Mouse (Mus musculus): ENCODE measurements around the gene Cxcl16. TPM values are rescaled to one million over a fixed set of nuclear protein-coding genes. Genes with fewer than 3 reads are reported as not detected.

Gene Cxcl16
- polyA plus RNA-seq, 1 experiment from 2014 or later = 45.1 TPM

DNA sequence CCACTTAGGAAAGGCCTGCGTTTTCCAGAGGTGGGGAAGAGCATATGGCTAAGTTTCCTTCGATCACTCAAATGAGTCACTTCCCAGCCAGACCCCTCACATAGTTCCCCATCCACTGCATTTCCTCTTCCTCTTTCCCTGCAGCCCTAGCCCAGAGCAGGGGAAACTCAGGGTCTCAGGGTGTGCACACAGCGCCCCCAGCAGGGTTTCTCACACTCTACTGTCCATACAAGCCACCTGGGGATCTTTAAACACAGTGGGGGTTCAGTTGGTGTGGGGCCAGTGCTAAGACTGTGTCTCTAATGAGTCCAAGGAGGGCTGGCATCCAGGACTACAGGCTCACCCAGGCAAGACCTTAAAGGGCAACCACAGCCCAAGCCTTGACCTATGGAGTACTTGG, 13.0 kb downstream of the Cxcl16 start:
- Histone ChIP-seq H3K9ac (replicated peaks; ENCODE audit: low read depth) (no peak overlapping the region), H3K36me3 (ENCODE audit: insufficient read depth, low read length) (no peaks in the 10 kb centered on the region), H3K27me3 (replicated peaks; ENCODE audit: insufficient read depth, low read length) (no peaks in the 10 kb centered on the region), H3K4me1 (ENCODE audit: insufficient read depth, low read depth, low read length) (peaks cover 3% of the 10 kb centered on the region; the same call in 1 of the 2 replicates), H3K4me2 (replicated peaks; ENCODE audit: low read depth, low read length) (no peak overlapping the region), H3K9me3 (ENCODE audit: low read length) (no peaks in the 10 kb centered on the region), H3K27ac (ENCODE audit: low read length) (no peak overlapping the region), H3K4me3 (ENCODE audit: low read depth, low read length) (no peak overlapping the region)
- WGBS = 27% methylated on average over 3 of the region's 3 CpGs
- DNase-seq (ENCODE audit: low spot score) (peak; percentile 35), ATAC-seq (no peak)
- TF ChIP-seq EP300 (IDR thresholded peaks at IDR 0.05) = no peak
- TF ChIP-seq CTCF (IDR thresholded peaks at IDR 0.05) = peak; percentile 31; the same call in 1 of the 2 replicates

DNA sequence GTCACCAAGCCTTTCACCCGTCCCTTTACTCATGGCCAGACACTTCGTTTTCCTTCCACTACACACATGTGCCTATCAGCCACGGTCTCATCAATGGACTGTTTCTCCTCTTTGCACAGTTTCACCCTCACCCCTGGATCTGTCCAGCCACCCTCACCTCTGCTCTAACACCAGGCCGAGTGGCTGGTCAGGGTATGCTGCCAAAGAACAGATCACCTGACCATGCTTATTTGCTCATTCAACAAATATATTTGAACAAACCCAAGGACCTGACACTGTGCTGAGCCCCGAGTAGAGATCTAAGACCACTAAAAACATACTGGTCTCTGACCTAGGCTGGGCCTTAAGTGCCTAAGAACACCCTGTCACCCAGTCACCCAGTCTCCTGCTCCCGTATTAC, 15.1 kb downstream of the Cxcl16 start:
- TF ChIP-seq EP300 (IDR thresholded peaks at IDR 0.05) (no peak), CTCF (IDR thresholded peaks at IDR 0.05) (no peak)
- Histone ChIP-seq H3K36me3 (ENCODE audit: insufficient read depth, low read length) (no peaks in the 10 kb centered on the region), H3K4me1 (ENCODE audit: insufficient read depth, low read depth, low read length) (no peaks in the 10 kb centered on the region), H3K4me2 (replicated peaks; ENCODE audit: low read depth, low read length) (no peak overlapping the region), H3K9me3 (ENCODE audit: low read length) (no peaks in the 10 kb centered on the region), H3K9ac (replicated peaks; ENCODE audit: low read depth) (no peak overlapping the region), H3K27ac (ENCODE audit: low read length) (no peak overlapping the region), H3K27me3 (replicated peaks; ENCODE audit: insufficient read depth, low read length) (no peaks in the 10 kb centered on the region), H3K4me3 (ENCODE audit: low read depth, low read length) (no peak overlapping the region)
- ATAC-seq (peak; percentile 75), DNase-seq (ENCODE audit: low spot score) (peak; percentile 53)
- 35% methylated on average over 6 of the region's 6 CpGs for WGBS

DNA sequence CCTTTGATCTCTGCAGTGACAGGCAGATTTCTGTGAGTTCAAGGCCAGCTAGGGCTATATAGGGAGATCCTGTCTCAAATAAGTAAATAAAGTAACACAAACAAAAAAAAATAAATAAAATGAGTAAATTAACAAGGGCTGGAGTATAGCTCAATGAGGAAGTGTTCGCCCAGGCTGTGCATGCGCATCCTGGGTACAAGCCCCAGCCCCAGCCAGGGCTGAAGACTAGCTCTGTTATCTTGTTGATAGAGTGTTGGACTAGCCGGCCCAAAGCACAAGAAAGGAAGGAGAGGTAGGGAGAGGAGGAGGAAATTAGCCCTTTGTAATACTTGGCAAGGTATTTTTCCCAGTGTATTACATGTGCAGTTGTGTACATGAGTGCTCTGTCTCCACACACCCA, 15.8 kb downstream of the Cxcl16 start:
- H3K36me3 ChIP-seq (ENCODE audit: insufficient read depth, low read length) = no peaks in the 10 kb centered on the region
- no peak overlapping the region for H3K4me2 ChIP-seq (replicated peaks; ENCODE audit: low read depth, low read length)
- no peak overlapping the region for H3K9ac ChIP-seq (replicated peaks; ENCODE audit: low read depth)
- 72% methylated on average over 3 of the region's 3 CpGs for WGBS
- no peaks in the 10 kb centered on the region for H3K9me3 ChIP-seq (ENCODE audit: low read length)
- no peak overlapping the region for H3K4me3 ChIP-seq (ENCODE audit: low read depth, low read length)
- H3K27me3 ChIP-seq (replicated peaks; ENCODE audit: insufficient read depth, low read length) = no peaks in the 10 kb centered on the region
- DNase-seq (ENCODE audit: low spot score) (no peak), ATAC-seq (no peak)
- no peaks in the 10 kb centered on the region for H3K4me1 ChIP-seq (ENCODE audit: insufficient read depth, low read depth, low read length)
- no peak overlapping the region for H3K27ac ChIP-seq (ENCODE audit: low read length)
- TF ChIP-seq EP300 (IDR thresholded peaks at IDR 0.05) (no peak), CTCF (IDR thresholded peaks at IDR 0.05) (no peak)

DNA sequence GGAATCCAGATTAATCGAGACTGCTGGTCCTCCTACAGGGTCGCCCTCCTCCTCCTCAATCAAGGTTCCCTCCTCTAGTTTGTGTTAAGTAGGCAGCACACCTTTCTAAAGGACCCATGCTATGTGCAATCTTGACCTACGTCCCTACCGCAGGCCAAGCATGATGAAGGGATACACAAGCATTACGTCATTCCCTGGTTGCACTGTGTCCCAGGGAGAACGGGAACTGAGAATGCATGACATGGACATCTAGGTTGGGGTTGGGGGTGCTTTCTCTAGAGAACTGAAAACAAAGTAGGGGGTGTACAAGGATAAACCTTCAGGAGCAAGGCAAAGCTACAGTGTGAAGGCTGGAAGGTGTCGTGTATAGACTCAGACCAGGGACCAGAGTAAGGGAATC, 17.9 kb downstream of the Cxcl16 start:
- WGBS = 84% methylated on average over 7 of the region's 7 CpGs
- Histone ChIP-seq H3K27ac (ENCODE audit: low read length) (no peak overlapping the region), H3K9me3 (ENCODE audit: low read length) (no peaks in the 10 kb centered on the region), H3K9ac (replicated peaks; ENCODE audit: low read depth) (no peak overlapping the region), H3K36me3 (ENCODE audit: insufficient read depth, low read length) (0 out of 2 replicates have a peak, but pooled peaks cover 3% of the 10 kb centered on the region), H3K4me3 (ENCODE audit: low read depth, low read length) (no peak overlapping the region), H3K4me2 (replicated peaks; ENCODE audit: low read depth, low read length) (no peak overlapping the region), H3K27me3 (replicated peaks; ENCODE audit: insufficient read depth, low read length) (no peaks in the 10 kb centered on the region), H3K4me1 (ENCODE audit: insufficient read depth, low read depth, low read length) (no peaks in the 10 kb centered on the region)
- DNase-seq (ENCODE audit: low spot score) (peak; percentile 29), ATAC-seq (no peak)
- TF ChIP-seq EP300 (IDR thresholded peaks at IDR 0.05) (no peak), CTCF (IDR thresholded peaks at IDR 0.05) (no peak)

DNA sequence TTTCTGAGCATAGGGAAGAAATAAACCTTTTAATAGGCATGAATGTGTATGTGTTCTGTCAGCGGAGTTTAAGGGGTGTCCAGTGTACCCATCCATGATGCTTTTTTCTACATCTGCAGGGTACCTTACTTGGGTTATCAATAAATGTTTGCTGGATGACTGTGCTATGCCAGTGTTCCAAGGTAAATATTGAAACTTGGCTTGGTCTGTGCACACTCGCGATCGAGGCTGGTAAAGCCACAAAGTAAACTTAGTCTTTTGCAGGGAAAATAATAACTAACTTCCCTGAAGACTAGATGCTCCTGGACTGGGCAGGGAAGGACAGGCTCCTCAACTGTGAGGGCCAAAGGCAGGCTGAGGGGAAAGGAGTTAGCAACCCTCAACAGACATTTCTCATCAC, 19.1 kb downstream of the Cxcl16 start:
- 0 out of 2 replicates have a peak, but pooled peaks cover 6% of the 10 kb centered on the region for H3K36me3 ChIP-seq (ENCODE audit: insufficient read depth, low read length)
- WGBS = 59% methylated on average over 4 of the region's 4 CpGs

DNA sequence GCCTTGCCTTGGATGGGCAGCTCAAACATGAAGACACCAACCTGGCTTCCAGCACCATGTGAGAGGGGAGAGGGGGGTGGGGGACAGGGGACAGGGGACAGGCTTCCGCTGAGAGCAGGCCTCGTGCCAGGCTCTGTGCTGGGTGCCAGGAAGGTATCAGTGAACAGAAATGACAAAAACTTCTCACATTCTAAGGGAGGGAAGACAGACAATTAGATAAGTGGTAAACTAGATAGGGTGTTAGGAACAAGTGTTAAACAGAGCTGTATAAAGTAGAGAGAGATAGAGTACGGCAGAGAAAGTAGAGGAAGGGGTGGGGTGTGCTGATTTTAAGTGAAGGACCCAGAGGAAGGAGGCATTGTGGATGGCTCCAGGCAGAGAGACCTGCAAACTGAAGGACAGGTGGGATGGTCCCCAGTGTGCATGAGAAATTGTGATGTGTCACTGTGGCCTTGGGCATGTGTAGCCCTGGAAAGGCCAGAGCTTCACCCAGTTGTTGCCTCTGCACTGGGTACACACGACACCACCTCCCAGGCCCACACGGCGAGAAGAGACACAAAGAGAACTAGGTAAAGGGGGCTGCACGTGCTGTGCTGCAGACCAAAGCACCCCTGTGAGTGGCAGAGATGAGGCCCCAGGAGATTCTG, 20.9 kb downstream of the Cxcl16 start:
- DNase-seq (ENCODE audit: low spot score) (no peak), ATAC-seq (no peak)
- Histone ChIP-seq H3K4me1 (ENCODE audit: insufficient read depth, low read depth, low read length) (no peaks in the 10 kb centered on the region), H3K27ac (ENCODE audit: low read length) (no peak overlapping the region), H3K36me3 (ENCODE audit: insufficient read depth, low read length) (0 out of 2 replicates have a peak, but pooled peaks cover 6% of the 10 kb centered on the region), H3K4me3 (ENCODE audit: low read depth, low read length) (no peak overlapping the region), H3K27me3 (replicated peaks; ENCODE audit: insufficient read depth, low read length) (no peaks in the 10 kb centered on the region), H3K4me2 (replicated peaks; ENCODE audit: low read depth, low read length) (no peak overlapping the region), H3K9me3 (ENCODE audit: low read length) (no peaks in the 10 kb centered on the region), H3K9ac (replicated peaks; ENCODE audit: low read depth) (no peak overlapping the region)
- TF ChIP-seq EP300 (IDR thresholded peaks at IDR 0.05) = no peak
- TF ChIP-seq CTCF (IDR thresholded peaks at IDR 0.05) = no peak
- WGBS = 88% methylated on average over 7 of the region's 7 CpGs

More for the DNA sequence above, 19.1 kb downstream of the Cxcl16 start:
- TF ChIP-seq EP300 (IDR thresholded peaks at IDR 0.05) (no peak), CTCF (IDR thresholded peaks at IDR 0.05) (no peak)
- Histone ChIP-seq H3K9me3 (ENCODE audit: low read length) (no peaks in the 10 kb centered on the region), H3K27me3 (replicated peaks; ENCODE audit: insufficient read depth, low read length) (no peaks in the 10 kb centered on the region), H3K4me3 (ENCODE audit: low read depth, low read length) (no peak overlapping the region), H3K27ac (ENCODE audit: low read length) (no peak overlapping the region), H3K4me2 (replicated peaks; ENCODE audit: low read depth, low read length) (no peak overlapping the region), H3K4me1 (ENCODE audit: insufficient read depth, low read depth, low read length) (no peaks in the 10 kb centered on the region), H3K9ac (replicated peaks; ENCODE audit: low read depth) (no peak overlapping the region)
- ATAC-seq = no peak
- no peak for DNase-seq (ENCODE audit: low spot score)
